Mouse (Mus musculus) kidney, embryonic 14.5 days (tissue): ENCODE measurements around the gene Gm49776. TPM values are rescaled to one million over a fixed set of nuclear protein-coding genes. Genes with fewer than 3 reads are reported as not detected.

Experiments
- ATAC-seq: fragments of 200-750 bp; cut with Nextera tagmentation; 2 replicates; pipeline ENCODE4 v1.8.0; 2017; ENCODE audit warnings: moderate number of reproducible peaks, mild to moderate bottlenecking, moderate TSS enrichment, moderate library complexity; ENCODE audit not compliant: low FRiP score, low TSS enrichment
- H3K27ac ChIP-seq: fragments of 300-500 bp; sonication (generic); 2 replicates; pipeline ENCODE4 v1.5.1; 2014; ENCODE audit warnings: low read depth, mild to moderate bottlenecking, low read length, moderate library complexity, mixed read lengths
- H3K27me3 ChIP-seq: fragments of 300-500 bp; sonication (generic); 2 replicates; pipeline ENCODE4 v1.6.1; 2014; ENCODE audit warnings: mild to moderate bottlenecking, low read length; ENCODE audit not compliant: control insufficient read depth, insufficient read depth
- H3K36me3 ChIP-seq: fragments of 300-500 bp; sonication (generic); 2 replicates; pipeline ENCODE4 v1.6.1; 2014; ENCODE audit warnings: low read length, mixed read lengths; ENCODE audit not compliant: control insufficient read depth, insufficient read depth
- H3K4me1 ChIP-seq: fragments of 300-500 bp; sonication (generic); 2 replicates; pipeline ENCODE4 v1.6.1; 2014; ENCODE audit warnings: low read length, mixed read lengths; ENCODE audit not compliant: control insufficient read depth, insufficient read depth
- H3K4me2 ChIP-seq: fragments of 300-500 bp; sonication (generic); replicated peaks from 2 replicates; pipeline ENCODE4 v1.6.1; 2014; ENCODE audit warnings: low read depth, mild to moderate bottlenecking, low read length
- H3K4me3 ChIP-seq: fragments of 300-500 bp; sonication (generic); 2 replicates; pipeline ENCODE4 v1.5.1; 2014; ENCODE audit warnings: mild to moderate bottlenecking, low read length
- H3K9ac ChIP-seq: fragments of 300-500 bp; sonication (generic); 2 replicates; pipeline ENCODE4 v1.6.1; 2014; ENCODE audit warnings: low read depth, mild to moderate bottlenecking, low read length, moderate library complexity
- H3K9me3 ChIP-seq: fragments of 300-500 bp; sonication (generic); 2 replicates; pipeline ENCODE4 v1.6.1; 2016; ENCODE audit warnings: low read length; ENCODE audit not compliant: control insufficient read depth
- WGBS: fragments of 180-500 bp; shearing (Covaris S2); extraction: QIAGEN DNeasy Blood & Tissue Kit; methylation state at CpG from one replicate; pipeline ENCODE4 v1.1.7; 2014; 5-methylcytosine and 5-hydroxymethylcytosine counted together
- polyA plus RNA-seq: library from polyadenylated mRNA; unstranded; fragments of >200 nt; fragmentation: Nextera tagmentation; extraction: Ambion mirVana; gene quantifications from 2 replicates; pipeline ENCODE4 v1.2.1, GENCODE M21; 2014

Gene Gm49776
- polyA plus RNA-seq, 1 experiment from 2014 or later, result 1.9 TPM

DNA sequence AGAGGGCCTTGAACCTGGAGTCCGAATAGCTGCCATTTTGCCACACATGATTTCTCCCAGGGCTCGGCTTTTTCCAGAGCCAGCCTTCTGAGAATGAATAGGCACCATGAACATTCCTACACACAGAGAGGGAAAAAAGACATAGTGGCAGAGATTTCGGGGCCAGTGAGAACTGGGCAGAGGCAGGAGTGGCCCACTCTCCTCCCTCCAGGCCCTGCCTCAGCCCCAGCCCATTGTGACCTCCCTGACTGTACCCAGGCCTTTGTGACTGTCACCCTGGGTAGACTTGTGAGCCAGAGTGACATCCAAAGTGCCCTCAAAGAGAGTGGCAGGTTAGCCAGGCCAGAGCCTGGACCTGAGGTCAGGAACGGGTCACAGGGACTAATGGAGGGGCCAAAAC lies 40.5 kb downstream of the Gm49776 start, which contains the start of gene Ccdc188:
Gene Ccdc188 (plus strand): TSS at position 301 of the 400 bp plus-strand sequence.
- peaks cover 12% of the 10 kb centered on the region for H3K4me1 ChIP-seq
- peaks cover 3% of the 10 kb centered on the region for H3K36me3 ChIP-seq
- H3K9me3 ChIP-seq, result no peaks in the 10 kb centered on the region
- H3K4me3 ChIP-seq, result no peak within 1 kb of the TSS
- no peak within 1 kb of the TSS for H3K4me2 ChIP-seq
- 92% methylated on average over 4 of the region's 4 CpGs for WGBS
- no peaks in the 10 kb centered on the region for H3K27me3 ChIP-seq
- no peak within 1 kb of the TSS for H3K9ac ChIP-seq
- no peak within 1 kb of the TSS for H3K27ac ChIP-seq
- no peak for ATAC-seq

DNA sequence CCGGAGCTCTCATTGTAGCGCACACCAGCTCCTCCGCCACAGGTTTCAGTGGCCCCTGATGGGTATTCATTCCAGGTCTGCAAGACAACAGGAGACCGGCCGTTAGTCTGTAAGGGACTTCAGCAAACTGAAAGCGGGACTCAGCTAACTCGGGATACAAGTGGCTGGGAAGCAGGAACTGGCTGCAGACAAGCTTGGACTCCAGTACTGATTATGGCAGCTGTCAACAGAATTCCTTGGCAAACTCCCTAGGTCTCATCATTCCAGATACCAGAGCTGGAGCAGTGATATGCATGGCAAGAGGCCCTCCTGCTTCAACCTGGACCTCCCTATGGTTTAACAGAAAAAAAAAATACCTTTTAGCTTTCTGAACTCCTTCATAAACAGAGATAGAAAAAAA lies 43.3 kb downstream of the Gm49776 start:
- Histone ChIP-seq H3K36me3 (no peaks in the 10 kb centered on the region), H3K4me1 (peaks cover 3% of the 10 kb centered on the region), H3K4me3 (no peak overlapping the region), H3K27ac (no peak overlapping the region), H3K27me3 (no peaks in the 10 kb centered on the region), H3K9ac (no peak overlapping the region), H3K4me2 (no peak overlapping the region), H3K9me3 (no peaks in the 10 kb centered on the region)
- no peak for ATAC-seq
- WGBS, result 84% methylated on average over 7 of the region's 7 CpGs

DNA sequence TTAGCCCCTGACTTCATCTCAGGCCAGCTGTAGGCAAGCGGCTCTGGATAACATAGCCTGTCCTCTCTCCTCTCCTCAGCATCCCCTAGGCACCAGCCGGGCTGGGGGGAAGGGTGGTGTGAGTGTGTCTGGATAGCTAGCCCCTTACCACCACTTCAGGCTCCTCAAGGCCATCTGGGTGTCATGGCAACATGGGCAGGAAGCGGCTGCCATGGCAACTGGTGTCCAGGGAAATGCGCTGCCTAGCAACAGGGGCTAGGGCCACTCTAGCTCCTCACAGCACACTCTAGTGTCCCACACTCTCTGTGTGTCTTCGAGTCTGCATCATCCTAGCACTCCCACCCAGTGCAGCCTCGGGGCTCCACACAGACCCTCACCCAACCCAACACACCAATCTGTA lies 44.4 kb downstream of the Gm49776 start:
- no peak overlapping the region for H3K4me2 ChIP-seq
- no peaks in the 10 kb centered on the region for H3K36me3 ChIP-seq
- H3K4me3 ChIP-seq, result no peak overlapping the region
- no peaks in the 10 kb centered on the region; the same call in 1 of the 2 replicates for H3K27me3 ChIP-seq
- H3K27ac ChIP-seq, result no peak overlapping the region
- ATAC-seq, result peak; percentile 17; the same call in 1 of the 2 replicates
- 47% methylated on average over 6 of the region's 6 CpGs for WGBS
- no peak overlapping the region for H3K9ac ChIP-seq
- H3K4me1 ChIP-seq, result no peaks in the 10 kb centered on the region
- H3K9me3 ChIP-seq, result no peaks in the 10 kb centered on the region

DNA sequence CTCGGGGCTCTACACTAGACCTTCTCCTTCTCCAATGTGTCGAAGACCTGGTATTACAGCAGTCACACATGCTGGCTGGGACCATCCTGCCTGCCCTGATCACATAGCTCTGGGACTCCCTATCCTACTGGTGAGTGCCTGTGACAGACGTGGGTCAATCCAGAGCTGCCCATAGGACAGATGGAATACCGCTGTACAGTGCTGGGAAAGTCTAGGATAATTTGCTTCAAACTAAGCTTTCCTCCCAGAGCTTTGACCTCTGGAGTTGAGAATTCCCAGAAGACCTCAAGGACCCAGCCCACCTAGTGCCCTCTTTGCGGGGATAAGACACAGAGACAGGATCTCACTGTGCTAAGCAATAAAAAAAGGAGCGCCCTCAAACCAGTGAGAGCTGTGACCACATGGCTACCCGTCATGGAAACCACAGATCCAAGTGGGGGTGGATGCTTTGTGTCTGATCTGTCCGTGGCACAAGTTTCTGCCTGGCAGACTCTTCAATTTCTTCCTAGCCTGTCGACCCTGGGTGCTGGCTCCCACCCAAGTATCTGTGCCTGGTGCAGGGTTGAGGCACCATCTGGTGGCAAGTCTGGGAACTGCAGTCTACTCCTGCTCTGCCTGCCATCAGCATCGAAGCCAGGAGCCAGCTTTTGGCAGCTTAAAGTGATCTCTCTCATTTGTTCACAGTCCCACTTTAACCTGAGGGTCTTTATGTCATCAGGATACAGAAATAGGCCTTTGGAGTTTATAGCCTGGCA lies 46.5 kb downstream of the Gm49776 start:
- H3K4me1 ChIP-seq, result no peaks in the 10 kb centered on the region
- no peak overlapping the region for H3K9ac ChIP-seq
- H3K27me3 ChIP-seq, result no peaks in the 10 kb centered on the region; the same call in 1 of the 2 replicates
- H3K4me3 ChIP-seq, result no peak overlapping the region
- no peaks in the 10 kb centered on the region for H3K9me3 ChIP-seq
- peak; percentile 22 for ATAC-seq
- H3K36me3 ChIP-seq, result no peaks in the 10 kb centered on the region
- no peak overlapping the region for H3K27ac ChIP-seq
- H3K4me2 ChIP-seq, result no peak overlapping the region
- WGBS, result 46% methylated on average over 10 of the region's 10 CpGs

DNA sequence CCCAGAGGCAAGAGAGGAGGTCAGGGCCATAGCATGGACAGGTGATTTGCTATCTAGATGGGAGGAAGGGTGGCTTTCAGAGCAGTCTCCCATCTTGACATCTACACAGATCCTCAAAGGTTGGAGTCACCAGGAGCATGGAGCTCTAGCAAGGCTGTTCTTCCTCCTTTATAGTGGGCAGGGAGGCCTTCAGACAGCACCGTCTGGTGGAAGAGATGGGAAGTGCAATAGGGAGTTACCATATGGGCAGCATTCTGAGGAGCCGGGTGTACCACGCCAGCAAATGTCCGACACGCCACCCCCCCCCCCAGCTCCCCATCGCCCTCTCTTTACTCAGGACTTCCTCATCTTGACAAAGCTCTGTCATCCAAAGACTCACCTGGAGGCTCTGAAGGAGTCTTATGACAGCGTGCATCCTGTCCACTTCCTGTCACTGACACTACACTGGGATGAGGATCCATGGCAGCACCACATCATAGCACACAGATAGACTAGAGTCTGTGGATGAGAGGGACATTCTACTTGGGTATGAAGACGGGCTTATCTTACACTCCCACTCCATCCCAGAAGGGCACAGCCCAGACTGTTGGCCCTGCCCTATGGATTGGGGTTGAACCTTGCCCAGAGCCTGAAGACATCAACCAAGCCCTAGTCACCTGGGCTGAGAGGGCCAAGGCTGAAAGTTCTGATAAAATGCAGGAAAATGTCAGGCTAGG lies 47.3 kb downstream of the Gm49776 start:
- no peak overlapping the region for H3K27ac ChIP-seq
- H3K9ac ChIP-seq, result no peak overlapping the region
- H3K27me3 ChIP-seq, result no peaks in the 10 kb centered on the region; the same call in 1 of the 2 replicates
- no peaks in the 10 kb centered on the region for H3K36me3 ChIP-seq
- H3K4me2 ChIP-seq, result no peak overlapping the region
- H3K4me3 ChIP-seq, result no peak overlapping the region
- no peaks in the 10 kb centered on the region for H3K9me3 ChIP-seq
- H3K4me1 ChIP-seq, result no peaks in the 10 kb centered on the region
- 27% methylated on average over 8 of the region's 8 CpGs for WGBS
- ATAC-seq, result peak; percentile 41

DNA sequence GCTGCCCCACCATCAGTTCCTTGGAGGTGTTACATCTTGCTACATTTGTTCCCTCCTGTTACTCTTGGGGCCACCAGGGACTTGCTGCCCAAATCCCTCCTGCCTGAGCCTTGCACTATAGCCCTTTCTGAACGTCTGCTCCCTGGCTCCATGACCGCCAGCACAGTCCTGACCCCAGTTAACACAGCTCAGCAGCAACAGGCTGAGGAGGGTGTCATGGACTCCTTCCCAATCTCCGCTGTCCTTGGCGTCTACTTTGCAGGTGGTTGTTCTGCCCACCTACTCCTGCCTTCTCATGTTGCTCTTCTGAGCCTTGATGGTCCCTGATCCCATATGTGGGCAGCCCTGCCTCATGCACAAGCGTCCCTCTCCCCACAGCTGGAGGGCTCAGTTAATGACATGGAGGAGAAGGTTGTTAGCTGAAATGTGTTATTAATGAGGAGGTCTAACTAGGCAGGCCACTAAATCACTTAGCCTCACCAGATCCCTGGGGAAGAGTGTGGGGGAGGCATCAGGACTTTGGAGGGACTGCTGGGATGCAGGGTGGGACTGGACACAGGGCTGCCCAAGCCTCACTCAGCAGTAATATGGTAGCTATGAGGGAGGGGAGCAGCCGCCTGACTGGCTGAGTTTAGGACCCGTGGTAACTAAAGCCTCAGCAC lies 54.6 kb downstream of the Gm49776 start:
- ATAC-seq, result peak; percentile 91
- H3K4me2 ChIP-seq, result no peak overlapping the region
- peak overlapping the region; percentile 69; the same call in 1 of the 2 replicates for H3K27ac ChIP-seq
- H3K9me3 ChIP-seq, result no peaks in the 10 kb centered on the region
- whole genome bisulfite sequencing, result 14% methylated on average over 7 of the region's 7 CpGs
- H3K4me3 ChIP-seq, result no peak overlapping the region
- H3K9ac ChIP-seq, result no peak overlapping the region
- no peaks in the 10 kb centered on the region for H3K27me3 ChIP-seq
- no peaks in the 10 kb centered on the region for H3K36me3 ChIP-seq
- H3K4me1 ChIP-seq, result peaks cover 30% of the 10 kb centered on the region

DNA sequence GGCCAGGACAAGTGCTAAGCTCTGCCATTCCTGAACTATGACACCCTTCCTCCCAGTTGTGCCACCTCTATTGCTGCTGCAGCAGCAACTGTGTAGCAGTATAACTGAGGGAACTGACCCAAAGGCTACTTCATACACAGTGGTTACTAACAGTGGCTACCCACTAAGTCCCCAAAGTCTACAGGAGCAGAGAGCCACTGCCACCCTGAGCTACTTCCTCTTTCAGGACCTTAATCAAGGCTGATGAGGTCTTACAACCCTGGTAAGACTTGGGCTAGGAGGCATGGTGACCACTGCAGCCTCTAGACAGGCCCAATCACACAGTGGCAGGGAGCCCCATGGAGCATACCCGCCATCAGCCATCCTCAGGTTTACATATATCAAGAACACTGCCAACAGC lies 56.1 kb downstream of the Gm49776 start:
- WGBS, result 86% methylated on average over 1 of the region's 1 CpGs
- H3K9me3 ChIP-seq, result no peaks in the 10 kb centered on the region
- no peak overlapping the region for H3K4me2 ChIP-seq
- no peak for ATAC-seq
- H3K9ac ChIP-seq, result no peak overlapping the region
- no peak overlapping the region for H3K27ac ChIP-seq
- no peak overlapping the region for H3K4me3 ChIP-seq
- no peaks in the 10 kb centered on the region for H3K36me3 ChIP-seq
- peaks cover 34% of the 10 kb centered on the region for H3K4me1 ChIP-seq
- H3K27me3 ChIP-seq, result no peaks in the 10 kb centered on the region

DNA sequence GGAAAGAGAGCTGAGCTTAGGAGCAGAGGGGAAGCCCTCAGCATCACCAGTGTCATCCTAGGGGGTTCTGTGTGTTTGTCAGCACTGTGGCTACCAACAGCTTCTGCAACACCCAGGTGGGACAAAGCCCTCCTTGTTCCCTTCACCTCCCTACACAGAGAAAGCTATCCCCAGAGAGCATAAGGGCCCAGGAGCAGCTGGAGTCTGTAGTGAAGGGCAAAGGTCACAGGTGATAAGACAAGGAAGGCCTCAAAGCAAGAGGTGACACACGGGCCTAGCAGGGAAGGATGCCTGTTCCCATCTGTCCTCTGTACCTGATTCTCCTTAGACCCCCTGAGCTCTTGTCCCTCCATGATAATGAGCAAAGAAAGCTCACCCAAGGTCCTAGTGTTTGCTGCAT lies 56.5 kb downstream of the Gm49776 start:
- ATAC-seq, result no peak
- 50% methylated on average over 1 of the region's 1 CpGs for WGBS
- Histone ChIP-seq H3K4me2 (no peak overlapping the region), H3K9ac (no peak overlapping the region), H3K4me1 (peaks cover 34% of the 10 kb centered on the region), H3K9me3 (no peaks in the 10 kb centered on the region), H3K27me3 (no peaks in the 10 kb centered on the region), H3K36me3 (no peaks in the 10 kb centered on the region), H3K4me3 (no peak overlapping the region), H3K27ac (no peak overlapping the region)

DNA sequence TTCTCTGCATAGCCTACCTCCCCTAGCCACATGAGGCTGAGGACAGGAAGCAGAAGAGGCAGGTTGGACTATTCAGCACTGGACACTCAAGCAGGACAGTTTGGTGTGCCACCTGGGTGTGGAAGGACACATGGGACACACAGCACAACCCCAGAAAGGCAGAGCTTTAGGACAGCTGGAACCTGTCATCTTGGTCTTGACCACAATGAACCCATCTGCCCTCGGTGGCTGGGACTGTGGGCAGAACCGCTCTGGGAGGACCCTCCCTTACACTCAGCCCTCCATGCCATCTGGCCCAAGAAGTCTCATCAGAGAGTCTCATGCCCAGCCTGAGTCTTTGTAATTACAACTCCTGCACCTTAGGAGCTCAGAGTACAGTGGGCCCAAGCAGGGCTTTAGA lies 58.1 kb downstream of the Gm49776 start:
- no peaks in the 10 kb centered on the region for H3K9me3 ChIP-seq
- no peak overlapping the region for H3K9ac ChIP-seq
- no peak overlapping the region for H3K27ac ChIP-seq
- ATAC-seq, result no peak
- peaks cover 35% of the 10 kb centered on the region for H3K4me1 ChIP-seq
- WGBS, result 38% methylated on average over 2 of the region's 2 CpGs
- no peaks in the 10 kb centered on the region for H3K36me3 ChIP-seq
- H3K4me3 ChIP-seq, result no peak overlapping the region
- no peaks in the 10 kb centered on the region for H3K27me3 ChIP-seq
- no peak overlapping the region for H3K4me2 ChIP-seq
